Mouse (Mus musculus) neural tube, embryonic 15.5 days (tissue): ENCODE results near the gene Adamts16. TPM values are rescaled to one million over a fixed set of nuclear protein-coding genes. Genes with fewer than 3 reads are reported as not detected.

Experiments used
- ATAC-seq: fragments of 200-750 bp; cut with Nextera tagmentation; 2 replicates; pipeline ENCODE4 v1.8.0; 2017; ENCODE audit warnings: mild to moderate bottlenecking, moderate TSS enrichment, moderate library complexity; ENCODE audit not compliant: low FRiP score
- H3K27ac ChIP-seq: fragments of 300-500 bp; sonication (generic); replicated peaks from 2 replicates; pipeline ENCODE4 v1.5.1; 2015; ENCODE audit warnings: mild to moderate bottlenecking, inconsistent platforms
- H3K27me3 ChIP-seq: fragments of 300-500 bp; sonication (generic); replicated peaks from 2 replicates; pipeline ENCODE4 v1.6.1; 2015; ENCODE audit warnings: inconsistent platforms
- H3K36me3 ChIP-seq: fragments of 300-500 bp; sonication (generic); 2 replicates; pipeline ENCODE4 v1.6.1; 2015; ENCODE audit warnings: inconsistent platforms
- H3K4me1 ChIP-seq: fragments of 300-500 bp; sonication (generic); 2 replicates; pipeline ENCODE4 v1.6.1; 2015; ENCODE audit warnings: inconsistent platforms
- H3K4me2 ChIP-seq: fragments of 300-500 bp; sonication (generic); 2 replicates; pipeline ENCODE4 v1.6.1; 2015; ENCODE audit warnings: inconsistent platforms, mild to moderate bottlenecking, moderate library complexity
- H3K4me3 ChIP-seq: fragments of 300-500 bp; sonication (generic); replicated peaks from 2 replicates; pipeline ENCODE4 v1.5.1; 2015; ENCODE audit warnings: mild to moderate bottlenecking, inconsistent platforms
- H3K9ac ChIP-seq: fragments of 300-500 bp; sonication (generic); replicated peaks from 2 replicates; pipeline ENCODE4 v1.6.1; 2015; ENCODE audit warnings: mild to moderate bottlenecking, inconsistent platforms
- H3K9me3 ChIP-seq: fragments of 300-500 bp; sonication (generic); replicated peaks from 2 replicates; pipeline ENCODE4 v1.6.1; 2016; ENCODE audit warnings: inconsistent platforms
- WGBS: fragments of 180-500 bp; shearing (Covaris S2); methylation state at CpG from one replicate; pipeline ENCODE4 v1.1.7; 2015; ENCODE audit warnings: mixed read lengths; 5-methylcytosine and 5-hydroxymethylcytosine counted together
- polyA plus RNA-seq: library from polyadenylated mRNA; unstranded; fragments of >200 nt; fragmentation: Nextera tagmentation; extraction: Ambion mirVana; gene quantifications from 2 replicates; pipeline ENCODE4 v1.2.1, GENCODE M21; 2015

Adamts16 gene
- polyA plus RNA-seq, 1 experiment from 2014 or later, result 6.3 TPM

GRCm38 (mm10) chr13:70729996-70730395 lies 111.6 kb downstream of the Adamts16 start:
- Histone ChIP-seq H3K27me3 (no peaks in the 10 kb centered on the region), H3K4me3 (no peak overlapping the region), H3K4me2 (no peak overlapping the region), H3K9me3 (no peaks in the 10 kb centered on the region), H3K4me1 (no peaks in the 10 kb centered on the region), H3K27ac (no peak overlapping the region), H3K9ac (no peak overlapping the region), H3K36me3 (no peaks in the 10 kb centered on the region)
- no peak for ATAC-seq
- WGBS, result 68% methylated on average over 5 of the region's 5 CpGs

GRCm38 (mm10) chr13:70726249-70726648 lies 115.4 kb downstream of the Adamts16 start:
- H3K27me3 ChIP-seq, result no peaks in the 10 kb centered on the region
- H3K4me2 ChIP-seq, result no peak overlapping the region
- no peaks in the 10 kb centered on the region for H3K36me3 ChIP-seq
- no peak for ATAC-seq
- no peaks in the 10 kb centered on the region for H3K4me1 ChIP-seq
- H3K9ac ChIP-seq, result no peak overlapping the region
- no peaks in the 10 kb centered on the region for H3K9me3 ChIP-seq
- H3K27ac ChIP-seq, result no peak overlapping the region
- no peak overlapping the region for H3K4me3 ChIP-seq
- 96% methylated on average over 3 of the region's 3 CpGs for WGBS

- Histone ChIP-seq H3K36me3 (no peaks in the 10 kb centered on the region), H3K27me3 (no peaks in the 10 kb centered on the region)
- 63% methylated on average over 3 of the region's 3 CpGs for WGBS
Measured at GRCm38 (mm10) chr13:70724635-70725034, 117.0 kb downstream of the Adamts16 start.

GRCm38 (mm10) chr13:70724108-70724622 lies 117.4 kb downstream of the Adamts16 start:
- ATAC-seq, result no peak
- Histone ChIP-seq H3K36me3 (no peaks in the 10 kb centered on the region), H3K27ac (no peak overlapping the region), H3K4me3 (no peak overlapping the region), H3K9me3 (no peaks in the 10 kb centered on the region), H3K4me1 (no peaks in the 10 kb centered on the region), H3K4me2 (no peak overlapping the region), H3K27me3 (no peaks in the 10 kb centered on the region), H3K9ac (no peak overlapping the region)
- WGBS, result 85% methylated on average over 2 of the region's 2 CpGs

More at GRCm38 (mm10) chr13:70724635-70725034, 117.0 kb downstream of the Adamts16 start:
- Histone ChIP-seq H3K4me1 (no peaks in the 10 kb centered on the region), H3K4me3 (no peak overlapping the region), H3K27ac (no peak overlapping the region), H3K9ac (no peak overlapping the region), H3K4me2 (no peak overlapping the region), H3K9me3 (no peaks in the 10 kb centered on the region)
- no peak for ATAC-seq

- Histone ChIP-seq H3K27me3 (no peaks in the 10 kb centered on the region), H3K4me1 (no peaks in the 10 kb centered on the region), H3K27ac (no peak overlapping the region), H3K9me3 (no peaks in the 10 kb centered on the region), H3K9ac (no peak overlapping the region), H3K36me3 (no peaks in the 10 kb centered on the region), H3K4me2 (no peak overlapping the region), H3K4me3 (no peak overlapping the region)
- ATAC-seq, result no peak
- WGBS, result 79% methylated on average over 1 of the region's 1 CpGs
Measured at GRCm38 (mm10) chr13:70719994-70720393, 121.6 kb downstream of the Adamts16 start.

- H3K27ac ChIP-seq, result no peak overlapping the region
- no peaks in the 10 kb centered on the region for H3K9me3 ChIP-seq
- H3K4me1 ChIP-seq, result no peaks in the 10 kb centered on the region
- no peak overlapping the region for H3K9ac ChIP-seq
- no peaks in the 10 kb centered on the region for H3K36me3 ChIP-seq
- H3K4me3 ChIP-seq, result no peak overlapping the region
- no peak overlapping the region for H3K4me2 ChIP-seq
- WGBS, result 66% methylated on average over 2 of the region's 2 CpGs
- no peak for ATAC-seq
- no peaks in the 10 kb centered on the region for H3K27me3 ChIP-seq
Measured at GRCm38 (mm10) chr13:70718814-70719213, 122.8 kb downstream of the Adamts16 start.

- Histone ChIP-seq H3K4me1 (no peaks in the 10 kb centered on the region), H3K36me3 (no peaks in the 10 kb centered on the region), H3K27ac (no peak overlapping the region), H3K4me2 (no peak overlapping the region), H3K9ac (no peak overlapping the region), H3K4me3 (no peak overlapping the region), H3K27me3 (no peaks in the 10 kb centered on the region), H3K9me3 (no peaks in the 10 kb centered on the region)
- 77% methylated on average over 5 of the region's 5 CpGs for WGBS
- no peak for ATAC-seq
Measured at GRCm38 (mm10) chr13:70716022-70716421, 125.6 kb downstream of the Adamts16 start.

GRCm38 (mm10) chr13:70714081-70714775 lies 127.4 kb downstream of the Adamts16 start:
- H3K36me3 ChIP-seq, result no peaks in the 10 kb centered on the region
- no peak overlapping the region for H3K27ac ChIP-seq
- H3K4me2 ChIP-seq, result no peak overlapping the region
- no peak overlapping the region for H3K4me3 ChIP-seq
- no peaks in the 10 kb centered on the region for H3K27me3 ChIP-seq
- no peak overlapping the region for H3K9ac ChIP-seq
- no peak for ATAC-seq
- 72% methylated on average over 7 of the region's 7 CpGs for WGBS
- no peaks in the 10 kb centered on the region for H3K9me3 ChIP-seq
- H3K4me1 ChIP-seq, result no peaks in the 10 kb centered on the region

- Histone ChIP-seq H3K27me3 (no peaks in the 10 kb centered on the region), H3K9me3 (no peaks in the 10 kb centered on the region), H3K4me2 (no peak overlapping the region), H3K4me1 (no peaks in the 10 kb centered on the region), H3K36me3 (no peaks in the 10 kb centered on the region), H3K4me3 (no peak overlapping the region), H3K9ac (no peak overlapping the region), H3K27ac (no peak overlapping the region)
- 77% methylated on average over 5 of the region's 5 CpGs for WGBS
- no peak for ATAC-seq
Measured at GRCm38 (mm10) chr13:70713331-70713730, 128.3 kb downstream of the Adamts16 start.

- H3K27ac ChIP-seq, result no peak overlapping the region
- no peak overlapping the region for H3K4me3 ChIP-seq
- no peak overlapping the region for H3K9ac ChIP-seq
- H3K4me1 ChIP-seq, result no peaks in the 10 kb centered on the region
- H3K36me3 ChIP-seq, result no peaks in the 10 kb centered on the region
- no peak for ATAC-seq
- WGBS, result 89% methylated on average over 5 of the region's 5 CpGs
- H3K9me3 ChIP-seq, result no peaks in the 10 kb centered on the region
- H3K27me3 ChIP-seq, result no peaks in the 10 kb centered on the region
- no peak overlapping the region for H3K4me2 ChIP-seq
Measured at GRCm38 (mm10) chr13:70707158-70707854, 134.3 kb downstream of the Adamts16 start.

- Histone ChIP-seq H3K4me3 (no peak overlapping the region), H3K4me2 (no peak overlapping the region), H3K36me3 (no peaks in the 10 kb centered on the region), H3K27ac (no peak overlapping the region), H3K27me3 (no peaks in the 10 kb centered on the region), H3K9me3 (no peaks in the 10 kb centered on the region), H3K9ac (no peak overlapping the region), H3K4me1 (no peaks in the 10 kb centered on the region)
- no peak for ATAC-seq
- WGBS, result 21% methylated on average over 4 of the region's 4 CpGs
Measured at GRCm38 (mm10) chr13:70702904-70703303, 138.7 kb downstream of the Adamts16 start.

GRCm38 (mm10) chr13:70698812-70699387 lies 142.7 kb downstream of the Adamts16 start:
- Histone ChIP-seq H3K4me2 (no peak overlapping the region), H3K27ac (no peak overlapping the region), H3K36me3 (no peaks in the 10 kb centered on the region), H3K4me3 (no peak overlapping the region), H3K9me3 (no peaks in the 10 kb centered on the region), H3K27me3 (no peaks in the 10 kb centered on the region), H3K9ac (no peak overlapping the region), H3K4me1 (no peaks in the 10 kb centered on the region)
- WGBS, result 73% methylated on average over 4 of the region's 4 CpGs
- no peak for ATAC-seq
